Mouse (Mus musculus) hindbrain, embryonic 15.5 days (tissue): ENCODE results near the gene Kcna1. TPM values are rescaled to one million over a fixed set of nuclear protein-coding genes. Genes with fewer than 3 reads are reported as not detected.

Experiments
- ATAC-seq: fragments of 200-750 bp; cut with Nextera tagmentation; 2 replicates; pipeline ENCODE4 v1.8.0; 2017; ENCODE audit warnings: low read depth, moderate number of reproducible peaks, moderate TSS enrichment; ENCODE audit not compliant: low FRiP score
- H3K27ac ChIP-seq: fragments of 300-500 bp; sonication (generic); replicated peaks from 2 replicates; pipeline ENCODE4 v1.5.1; 2015; ENCODE audit warnings: mild to moderate bottlenecking, inconsistent platforms
- H3K27me3 ChIP-seq: fragments of 300-500 bp; sonication (generic); 2 replicates; pipeline ENCODE4 v1.6.1; 2015; ENCODE audit warnings: control low read depth, inconsistent platforms
- H3K36me3 ChIP-seq: fragments of 300-500 bp; sonication (generic); 2 replicates; pipeline ENCODE4 v1.6.1; 2015; ENCODE audit warnings: control low read depth, inconsistent platforms
- H3K4me1 ChIP-seq: fragments of 300-500 bp; sonication (generic); replicated peaks from 2 replicates; pipeline ENCODE4 v1.6.1; 2015; ENCODE audit warnings: control low read depth, inconsistent platforms
- H3K4me2 ChIP-seq: fragments of 300-500 bp; sonication (generic); 2 replicates; pipeline ENCODE4 v1.6.1; 2015; ENCODE audit warnings: moderate library complexity, mild to moderate bottlenecking, inconsistent platforms
- H3K4me3 ChIP-seq: fragments of 300-500 bp; sonication (generic); 2 replicates; pipeline ENCODE4 v1.5.1; 2015; ENCODE audit warnings: mild to moderate bottlenecking, inconsistent platforms
- H3K9ac ChIP-seq: fragments of 300-500 bp; sonication (generic); 2 replicates; pipeline ENCODE4 v1.6.1; 2015; ENCODE audit warnings: inconsistent platforms
- H3K9me3 ChIP-seq: fragments of 300-500 bp; sonication (generic); 2 replicates; pipeline ENCODE4 v1.6.1; 2016; ENCODE audit warnings: control low read depth, inconsistent platforms
- WGBS: fragments of 180-500 bp; shearing (Covaris S2); methylation state at CpG from one replicate; pipeline ENCODE4 v1.1.7; 2015; 5-methylcytosine and 5-hydroxymethylcytosine counted together
- polyA plus RNA-seq: library from polyadenylated mRNA; unstranded; fragments of >200 nt; fragmentation: Nextera tagmentation; extraction: Ambion mirVana; gene quantifications from 2 replicates; pipeline ENCODE4 v1.2.1, GENCODE M21; 2015

The Kcna1 gene
- 3.2 and 3.8 TPM in 2 replicates for polyA plus RNA-seq

DNA sequence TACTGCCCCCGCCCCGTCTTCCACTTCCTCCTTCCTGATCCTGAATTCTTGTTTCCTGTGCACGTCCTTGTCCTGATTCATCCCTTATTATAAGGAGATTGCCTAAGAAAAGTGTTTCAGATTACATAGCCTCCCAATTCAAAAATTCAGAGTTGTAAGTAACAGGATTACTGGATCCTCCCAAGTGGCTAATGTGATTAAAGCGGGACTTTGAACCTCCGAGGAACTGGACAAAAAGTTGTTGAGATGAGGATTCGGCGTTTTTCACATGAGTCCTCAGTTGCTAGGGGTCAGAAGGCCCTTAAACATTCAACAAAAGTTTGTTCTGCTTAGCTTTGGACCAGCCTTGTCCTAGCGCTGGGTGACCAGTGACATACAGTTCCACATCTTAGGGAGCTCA, at the start of gene Kcna1:
TSS of gene Kcna1 (minus strand) at position 4 of the 400 bp plus-strand sequence.
- Histone ChIP-seq H3K27me3 (peaks cover 33% of the 10 kb centered on the region), H3K36me3 (no peaks in the 10 kb centered on the region), H3K4me2 (peak within 1 kb of the TSS; percentile 98), H3K27ac (peak within 1 kb of the TSS; percentile 67), H3K9me3 (no peaks in the 10 kb centered on the region), H3K4me1 (peaks cover 37% of the 10 kb centered on the region), H3K9ac (peak within 1 kb of the TSS; percentile 53), H3K4me3 (peak within 1 kb of the TSS; percentile 60)
- 36% methylated on average over 8 of the region's 8 CpGs for WGBS
- no peak for ATAC-seq

DNA sequence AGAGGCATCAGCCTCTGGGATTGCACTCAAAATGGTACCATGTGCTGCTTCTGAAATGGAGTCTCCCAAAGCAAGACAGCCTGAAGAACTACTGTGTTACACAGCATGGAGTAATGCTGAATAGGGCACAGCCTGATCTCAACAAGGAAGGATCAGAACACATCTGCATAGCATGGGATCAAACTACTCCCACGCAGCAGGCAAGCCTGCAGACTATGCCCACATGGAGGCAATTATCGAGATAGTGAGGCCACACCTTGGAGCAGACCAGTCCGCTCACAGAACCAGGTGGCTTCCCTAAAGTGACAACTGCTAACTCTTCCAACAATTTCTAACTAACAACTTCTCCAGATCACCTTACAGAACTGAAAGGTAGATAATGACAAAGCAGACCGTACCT, 40.9 kb upstream of the Kcna1 start:
- H3K36me3 ChIP-seq = no peaks in the 10 kb centered on the region
- 79% methylated on average over 4 of the region's 4 CpGs for WGBS
- no peak for ATAC-seq
- no peak overlapping the region for H3K4me3 ChIP-seq
- no peaks in the 10 kb centered on the region for H3K27me3 ChIP-seq
- no peak overlapping the region for H3K4me2 ChIP-seq
- no peaks in the 10 kb centered on the region for H3K9me3 ChIP-seq
- H3K4me1 ChIP-seq = no peaks in the 10 kb centered on the region
- H3K9ac ChIP-seq = no peak overlapping the region
- H3K27ac ChIP-seq = no peak overlapping the region

DNA sequence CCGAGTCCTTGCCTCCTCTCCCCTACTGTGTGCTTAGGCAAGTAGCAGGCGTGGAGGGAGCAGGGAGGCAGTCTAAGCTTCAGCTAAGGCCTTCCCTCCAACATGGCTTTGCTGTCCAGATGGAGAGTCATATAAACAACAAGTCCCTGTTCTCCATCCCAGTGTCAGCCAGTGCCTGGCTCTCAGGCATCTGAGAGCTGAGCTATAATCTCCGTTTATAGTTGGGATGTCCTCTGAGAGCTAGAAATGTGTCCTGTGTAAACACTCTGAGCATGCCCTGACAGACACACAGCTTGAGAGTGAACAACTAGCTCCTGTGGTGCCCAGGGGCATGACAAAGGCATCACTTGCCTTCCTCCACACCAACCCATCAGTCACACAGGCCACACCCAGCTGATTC, 39.0 kb upstream of the Kcna1 start:
- Histone ChIP-seq H3K27ac (no peak overlapping the region), H3K4me2 (no peak overlapping the region), H3K4me1 (no peaks in the 10 kb centered on the region), H3K4me3 (no peak overlapping the region), H3K9ac (no peak overlapping the region), H3K36me3 (no peaks in the 10 kb centered on the region), H3K9me3 (no peaks in the 10 kb centered on the region), H3K27me3 (no peaks in the 10 kb centered on the region)
- WGBS = 76% methylated on average over 3 of the region's 3 CpGs
- ATAC-seq = no peak

DNA sequence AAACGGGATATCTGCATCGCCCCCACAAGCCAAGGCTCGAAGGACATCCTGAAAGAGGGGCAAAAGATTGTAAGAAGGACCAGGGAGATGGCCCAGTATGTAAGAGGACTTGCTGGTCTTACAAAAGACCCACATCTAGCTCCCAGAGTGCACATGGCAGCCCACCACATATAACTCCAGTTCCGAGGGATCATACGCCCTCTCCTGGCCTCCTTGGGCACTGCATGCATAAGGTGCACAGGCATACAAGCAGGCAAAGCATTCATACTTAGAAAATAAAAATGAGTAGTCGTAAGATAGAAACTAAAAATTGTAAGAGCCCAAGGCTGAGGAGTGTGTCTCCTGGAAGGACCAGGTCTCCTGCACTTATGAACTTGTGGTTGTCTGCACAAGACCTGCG, 32.8 kb upstream of the Kcna1 start:
- no peak for ATAC-seq
- no peaks in the 10 kb centered on the region for H3K27me3 ChIP-seq
- whole genome bisulfite sequencing = 72% methylated on average over 7 of the region's 7 CpGs

DNA sequence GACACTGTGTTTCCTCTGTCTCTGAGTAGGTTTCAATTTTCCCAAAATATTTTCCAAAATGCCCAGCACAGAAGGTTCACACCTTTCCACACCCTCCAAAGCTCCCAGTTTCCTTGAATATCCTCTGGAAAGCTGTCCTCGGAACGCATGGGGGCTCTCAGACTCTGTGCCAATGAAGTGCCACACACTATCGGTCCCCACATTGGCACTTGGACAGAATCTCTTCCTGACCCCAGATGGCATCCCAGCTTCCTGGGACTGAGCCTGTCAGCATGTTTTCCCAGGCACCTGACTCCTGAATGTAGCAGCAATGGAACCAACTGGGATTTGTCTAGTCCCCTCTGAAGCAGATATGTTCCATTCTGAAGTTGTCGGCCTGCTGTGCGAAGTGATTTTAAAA, 20.8 kb upstream of the Kcna1 start:
- Histone ChIP-seq H3K4me3 (no peak overlapping the region), H3K9ac (no peak overlapping the region), H3K4me2 (no peak overlapping the region), H3K27me3 (no peaks in the 10 kb centered on the region), H3K36me3 (no peaks in the 10 kb centered on the region), H3K4me1 (no peaks in the 10 kb centered on the region), H3K27ac (no peak overlapping the region), H3K9me3 (no peaks in the 10 kb centered on the region)
- ATAC-seq = no peak
- 88% methylated on average over 5 of the region's 5 CpGs for WGBS

More for the DNA sequence above, 32.8 kb upstream of the Kcna1 start:
- no peaks in the 10 kb centered on the region for H3K36me3 ChIP-seq
- H3K27ac ChIP-seq = no peak overlapping the region
- H3K9me3 ChIP-seq = no peaks in the 10 kb centered on the region
- H3K4me3 ChIP-seq = no peak overlapping the region
- no peak overlapping the region for H3K4me2 ChIP-seq
- H3K4me1 ChIP-seq = 0 out of 2 replicates have a peak, but pooled peaks cover 2% of the 10 kb centered on the region
- H3K9ac ChIP-seq = no peak overlapping the region

DNA sequence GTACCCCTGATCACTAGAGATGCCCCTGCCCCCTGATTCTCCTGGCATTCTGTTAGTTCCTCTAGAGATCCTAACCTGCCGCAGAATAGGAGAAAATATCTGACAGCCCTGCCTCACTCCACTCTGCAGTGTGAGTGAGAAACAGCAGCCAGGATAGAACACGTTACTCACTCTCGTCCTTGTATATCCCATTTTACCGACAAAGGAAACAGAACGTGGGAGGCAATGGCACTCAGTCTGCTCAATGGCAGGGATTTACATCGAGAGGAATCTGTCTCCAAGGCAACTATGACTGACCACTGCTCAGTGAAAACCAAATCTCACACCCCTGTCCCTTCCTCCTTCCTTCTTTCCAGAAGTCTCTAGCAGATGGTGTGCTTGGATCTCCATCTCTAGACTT, 19.9 kb upstream of the Kcna1 start:
- no peaks in the 10 kb centered on the region for H3K4me1 ChIP-seq
- WGBS = 48% methylated on average over 6 of the region's 6 CpGs
- ATAC-seq = no peak

DNA sequence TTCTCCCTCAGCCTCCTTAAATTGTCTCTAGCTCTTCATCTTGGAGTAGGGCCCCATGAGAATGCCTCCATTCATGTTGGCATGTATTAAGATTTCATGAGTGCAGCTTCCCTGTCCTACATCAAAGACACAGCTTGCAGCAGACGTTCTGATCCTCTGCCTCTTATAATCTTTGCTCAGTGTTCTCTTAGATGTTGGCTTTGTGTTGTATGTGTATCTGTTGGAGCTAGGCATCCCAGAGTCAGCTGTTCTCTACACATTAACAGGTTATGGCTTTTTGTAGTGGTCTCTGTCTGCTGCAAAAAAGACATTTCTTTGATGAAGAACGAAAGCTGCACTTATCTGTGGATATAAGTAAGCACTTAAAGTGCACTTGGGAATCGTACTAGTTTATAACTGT, 18.4 kb upstream of the Kcna1 start:
- Histone ChIP-seq H3K27me3 (no peaks in the 10 kb centered on the region), H3K27ac (no peak overlapping the region), H3K4me1 (no peaks in the 10 kb centered on the region), H3K4me2 (no peak overlapping the region), H3K9me3 (no peaks in the 10 kb centered on the region), H3K36me3 (no peaks in the 10 kb centered on the region), H3K9ac (no peak overlapping the region), H3K4me3 (no peak overlapping the region)
- 72% methylated on average over 3 of the region's 3 CpGs for WGBS
- no peak for ATAC-seq

More for the DNA sequence above, 19.9 kb upstream of the Kcna1 start:
- H3K4me3 ChIP-seq = no peak overlapping the region
- no peak overlapping the region for H3K4me2 ChIP-seq
- H3K36me3 ChIP-seq = no peaks in the 10 kb centered on the region
- H3K9me3 ChIP-seq = no peaks in the 10 kb centered on the region
- no peaks in the 10 kb centered on the region for H3K27me3 ChIP-seq
- no peak overlapping the region for H3K27ac ChIP-seq
- H3K9ac ChIP-seq = no peak overlapping the region

DNA sequence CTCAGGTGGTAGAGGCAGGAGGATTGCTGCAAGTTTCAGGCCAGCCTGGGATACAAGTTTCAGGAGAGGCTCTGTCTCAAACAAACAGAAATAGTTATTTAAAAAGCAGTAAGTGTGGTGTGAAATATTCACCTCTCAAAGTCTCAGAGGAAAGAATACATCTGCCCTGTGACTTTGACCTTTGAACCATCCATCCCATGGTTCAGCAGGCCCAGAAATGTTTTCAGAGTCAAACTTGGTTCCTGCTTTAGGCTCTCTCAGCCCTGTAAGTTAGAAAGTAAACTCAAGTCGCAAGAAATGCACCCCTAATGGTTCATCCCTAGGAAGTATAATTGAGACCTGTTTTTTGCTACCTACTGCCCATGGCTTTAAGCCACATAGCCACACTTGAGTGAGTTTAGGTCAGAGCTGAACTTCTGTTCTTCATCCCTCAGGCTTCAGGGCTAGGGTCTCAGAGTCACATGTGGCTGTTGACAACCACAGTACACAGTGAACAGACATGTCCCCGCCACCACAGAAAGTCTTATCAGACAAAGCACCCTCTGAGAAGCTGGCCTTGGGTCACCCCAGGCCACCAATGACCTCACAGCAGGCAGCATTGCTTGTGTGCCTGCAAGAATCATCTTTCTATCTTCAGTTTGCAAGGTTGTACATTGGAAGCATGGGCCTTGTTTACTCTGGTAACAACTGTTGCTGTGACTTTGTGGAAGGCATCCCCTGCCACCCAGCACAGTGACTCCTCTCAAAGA, 11.6 kb upstream of the Kcna1 start:
- ATAC-seq = no peak
- no peaks in the 10 kb centered on the region for H3K36me3 ChIP-seq
- H3K9me3 ChIP-seq = no peaks in the 10 kb centered on the region
- H3K4me3 ChIP-seq = no peak overlapping the region
- no peak overlapping the region for H3K9ac ChIP-seq
- H3K27ac ChIP-seq = no peak overlapping the region
- H3K4me2 ChIP-seq = no peak overlapping the region
- no peaks in the 10 kb centered on the region for H3K4me1 ChIP-seq
- no peaks in the 10 kb centered on the region for H3K27me3 ChIP-seq
- 70% methylated on average over 2 of the region's 2 CpGs for WGBS

DNA sequence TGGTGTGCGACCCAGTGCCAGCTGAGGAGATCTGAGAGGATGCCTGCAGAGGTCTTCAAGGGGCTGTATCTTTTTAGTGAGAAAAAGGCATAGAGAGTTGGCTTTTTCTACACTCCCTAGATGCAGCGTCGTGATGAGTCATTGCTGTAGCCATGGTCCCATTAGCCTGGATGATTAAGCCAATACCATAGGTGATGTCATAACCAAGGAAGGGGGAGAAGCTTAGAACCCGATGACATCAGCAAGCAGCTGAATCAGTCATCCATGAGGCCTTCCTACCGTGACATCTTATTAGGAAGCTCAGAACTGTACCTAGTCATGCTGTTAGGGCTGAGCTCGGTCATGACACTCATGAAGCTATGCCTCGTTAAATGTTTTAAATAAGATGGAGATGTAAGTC, 7.4 kb upstream of the Kcna1 start:
- no peaks in the 10 kb centered on the region for H3K9me3 ChIP-seq
- ATAC-seq = no peak
- WGBS = 93% methylated on average over 7 of the region's 7 CpGs

DNA sequence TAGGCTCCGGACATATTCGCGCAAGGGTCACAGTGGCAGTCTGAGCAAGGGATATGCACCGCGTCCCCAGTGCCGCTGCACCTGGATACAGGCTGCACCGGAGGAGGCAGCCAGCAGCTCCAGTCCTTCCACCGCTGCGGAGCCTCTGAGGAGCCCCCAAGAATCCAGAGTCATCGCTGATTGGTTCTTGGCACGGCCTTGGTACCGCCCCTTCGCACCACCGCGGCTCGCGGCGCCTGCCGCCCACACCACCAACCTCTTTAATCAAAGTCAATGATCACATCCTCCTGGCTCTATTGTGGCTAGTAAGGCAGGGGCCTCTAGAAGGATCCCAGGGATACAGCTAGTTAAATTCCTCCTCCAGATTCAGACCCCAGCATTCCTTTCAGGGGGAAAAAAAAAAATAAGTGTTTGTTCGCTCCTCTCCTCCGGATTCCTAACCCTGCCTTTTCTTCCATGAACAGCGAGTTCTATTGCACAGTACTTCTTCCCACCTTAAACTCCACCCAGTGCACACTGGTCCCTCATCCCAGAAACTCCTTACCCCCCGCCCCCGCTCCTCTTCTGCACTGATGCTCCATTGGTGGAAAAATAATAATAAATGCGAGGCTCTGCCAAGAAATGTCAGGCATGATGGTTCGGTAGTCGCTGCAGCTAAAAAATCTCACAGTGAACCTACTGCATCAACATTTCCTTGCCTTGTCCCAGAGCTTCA, 383 bp downstream of the Kcna1 start:
- Histone ChIP-seq H3K4me2 (peak overlapping the region; percentile 98), H3K27me3 (peaks cover 33% of the 10 kb centered on the region), H3K4me1 (peaks cover 37% of the 10 kb centered on the region), H3K36me3 (no peaks in the 10 kb centered on the region), H3K4me3 (peak overlapping the region; percentile 60), H3K27ac (peak overlapping the region; percentile 67), H3K9ac (peak overlapping the region; percentile 53), H3K9me3 (no peaks in the 10 kb centered on the region)
- peak; percentile 91 for ATAC-seq
- under 1% methylated on average over 27 of the region's 27 CpGs for WGBS

More for the DNA sequence above, 7.4 kb upstream of the Kcna1 start:
- no peaks in the 10 kb centered on the region for H3K27me3 ChIP-seq
- H3K27ac ChIP-seq = no peak overlapping the region
- H3K4me1 ChIP-seq = no peaks in the 10 kb centered on the region
- no peak overlapping the region for H3K4me3 ChIP-seq
- no peak overlapping the region for H3K4me2 ChIP-seq
- H3K9ac ChIP-seq = no peak overlapping the region
- no peaks in the 10 kb centered on the region for H3K36me3 ChIP-seq

DNA sequence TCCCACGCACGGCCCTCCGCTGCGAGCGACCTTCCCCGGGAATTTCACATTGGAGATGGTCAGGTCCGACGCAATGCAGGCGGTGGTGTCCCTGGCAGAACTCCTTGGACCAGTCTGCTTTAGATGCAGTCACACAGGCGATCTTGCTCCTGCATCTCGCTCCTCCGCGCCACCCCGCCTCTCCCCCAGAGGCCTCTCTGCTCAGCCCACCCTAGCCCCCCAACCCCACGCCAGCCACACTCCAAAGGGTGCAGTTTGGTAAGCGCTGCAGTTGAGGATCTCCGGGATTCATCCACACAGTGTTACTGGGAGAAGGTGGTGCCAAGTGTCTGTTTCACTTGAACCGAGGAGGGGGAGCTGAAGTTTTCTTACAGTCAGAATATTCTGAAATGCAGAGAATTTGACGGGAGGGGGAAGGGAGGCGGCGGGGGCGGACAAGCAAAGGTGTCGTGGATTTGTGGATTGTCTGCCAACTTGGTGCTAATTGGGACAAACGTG, 1.1 kb downstream of the Kcna1 start:
- Histone ChIP-seq H3K9ac (peak overlapping the region; percentile 53), H3K36me3 (no peaks in the 10 kb centered on the region), H3K4me2 (peak overlapping the region; percentile 98), H3K4me3 (peak overlapping the region; percentile 60), H3K27ac (peak overlapping the region; percentile 67), H3K4me1 (peaks cover 37% of the 10 kb centered on the region), H3K27me3 (peaks cover 33% of the 10 kb centered on the region), H3K9me3 (no peaks in the 10 kb centered on the region)
- WGBS = under 1% methylated on average over 24 of the region's 24 CpGs
- peak; percentile 63 for ATAC-seq
